Mouse (Mus musculus) C2C12 (cell line): Measurements from ENCODE around the gene Soat2.

Experiments used
- CTCF ChIP-seq: IDR thresholded peaks from one replicate; pipeline ENCODE4 v1.5.1; 2011; ENCODE audit not compliant: control insufficient read depth, insufficient read depth, insufficient read length
- MYOG ChIP-seq: IDR thresholded peaks from one replicate; pipeline ENCODE4 v1.6.1; 2011; ENCODE audit not compliant: control insufficient read depth, insufficient read length; ENCODE audit errors: extremely low read depth
- USF1 ChIP-seq: IDR thresholded peaks from one replicate; pipeline ENCODE4 v1.6.1; 2011; ENCODE audit warnings: low read depth, mild to moderate bottlenecking, control low read depth, moderate library complexity

DNA sequence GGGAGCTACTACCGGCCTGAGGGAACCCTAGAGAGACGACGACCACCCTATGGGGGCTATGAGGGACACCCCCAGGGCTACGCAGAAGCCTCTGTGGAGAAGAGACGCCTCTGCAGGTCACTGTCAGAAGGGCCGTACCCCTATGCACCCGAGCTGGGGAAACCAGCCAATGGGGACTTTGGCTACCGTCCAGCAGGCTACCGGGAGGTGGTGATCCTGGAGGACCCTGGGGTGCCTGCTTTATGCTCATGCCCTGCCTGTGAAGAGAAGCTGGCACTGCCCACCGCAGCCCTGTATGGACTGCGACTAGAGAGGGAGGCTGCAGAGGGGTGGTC lies 38.9 kb upstream of the Soat2 start:
- no peak for TF ChIP-seq CTCF
- no peak for TF ChIP-seq USF1
- TF ChIP-seq MYOG, result no peak
